26 mouse cellular contexts compared by ENCODE assay signal in the genomic region with DNA sequence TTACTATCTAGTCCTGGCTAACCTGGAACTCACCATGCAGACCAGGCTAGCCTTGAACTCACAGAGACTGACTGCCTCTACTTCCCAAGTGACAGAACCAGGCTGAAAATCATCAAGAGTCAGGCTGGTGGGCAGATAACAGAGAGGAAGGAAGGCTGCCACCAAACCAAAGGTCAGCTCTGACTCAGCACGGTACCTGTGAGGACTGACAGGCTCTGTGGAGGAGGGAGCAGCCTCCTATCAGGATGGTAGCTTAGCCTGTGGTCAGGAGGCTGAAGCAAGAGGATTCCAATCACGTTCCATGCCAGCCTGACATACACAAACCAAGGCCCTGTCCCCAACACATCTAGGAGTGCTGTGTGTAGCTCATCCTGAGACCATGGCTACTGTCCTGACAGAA. TPM values are rescaled to one million over a fixed set of nuclear protein-coding genes. Genes with fewer than 3 reads are reported as not detected.
DNase-seq lines count a peak whose midpoint lies in the region; ATAC-seq and TF ChIP-seq lines count a peak whose summit lies in the region.
"Had no signal": no experiment of that assay in that cellular context is flagged by ENCODE, and none has a peak within 500 bp of the region (broad histone marks: within the 10 kb centered on the region; RNA-seq: fewer than 3 reads in every experiment).

No protein-coding gene starts in this region.

- TF ChIP-seq RAD21 in MEL (IDR thresholded peaks at IDR 0.05; ENCODE audit: low read depth, low read length) = no peak

- no peak overlapping the region for H3K4me3 ChIP-seq in liver, adult 2 months (ENCODE audit: insufficient read depth, low read depth, low read length)
- no peak overlapping the region for H3K4me3 ChIP-seq in liver, postnatal 0 days (ENCODE audit: low read depth, low read length)
- H3K4me3 ChIP-seq in MEL (ENCODE audit: control insufficient read depth in 1 of 2, insufficient read depth in 1 of 2, low read depth in 2 of 2, low read length in 2 of 2) = no peak overlapping the region
- no peak overlapping the region for H3K4me3 ChIP-seq in intestine, postnatal 0 days (ENCODE audit: low read depth, low read length)
- no peak overlapping the region for H3K4me3 ChIP-seq in lung, postnatal 0 days (ENCODE audit: low read depth, low read length)
- H3K4me3 ChIP-seq: embryonic facial prominence, embryonic 10.5 days; embryonic facial prominence, embryonic 13.5 days; erythroblast, embryonic 14.5 days; forebrain, embryonic 12.5 days; forebrain, embryonic 15.5 days; heart, adult 2 months; hindbrain, embryonic 12.5 days; hindbrain, embryonic 15.5 days had no signal

- H3K27me3 ChIP-seq in liver, adult 2 months (ENCODE audit: control insufficient read depth, insufficient read depth, low read length) = no peaks in the 10 kb centered on the region
- no peaks in the 10 kb centered on the region for H3K27me3 ChIP-seq in liver, postnatal 0 days (ENCODE audit: insufficient read depth, low read length)
- H3K27me3 ChIP-seq in MEL (ENCODE audit: control insufficient read depth in 1 of 2, insufficient read depth in 2 of 2, low read length in 2 of 2) = no peaks in the 10 kb centered on the region
- no peaks in the 10 kb centered on the region for H3K27me3 ChIP-seq in intestine, postnatal 0 days (replicated peaks; ENCODE audit: control insufficient read depth, insufficient read depth, low read length)
- no peaks in the 10 kb centered on the region for H3K27me3 ChIP-seq in lung, postnatal 0 days (replicated peaks; ENCODE audit: insufficient read depth, low read length)
- H3K27me3 ChIP-seq: embryonic facial prominence, embryonic 13.5 days; forebrain, embryonic 12.5 days; forebrain, embryonic 15.5 days; hindbrain, embryonic 12.5 days; hindbrain, embryonic 15.5 days; Patski had no signal

- TF ChIP-seq POLR2A in liver, adult 2 months (IDR thresholded peaks at IDR 0.05; ENCODE audit: extremely low read depth, insufficient read depth, low read length) = no peak
- no peak for TF ChIP-seq POLR2A in MEL (IDR thresholded peaks at IDR 0.05; ENCODE audit: control insufficient read depth in 1 of 2, insufficient read depth in 1 of 2, low read depth in 1 of 2, low read length in 2 of 2, poor library complexity in 1 of 2)

- H3K79me2 ChIP-seq in liver, adult 2 months (ENCODE audit: control insufficient read depth, insufficient read depth, low read length) = no peaks in the 10 kb centered on the region
- no peaks in the 10 kb centered on the region; the same call in 1 of the 2 replicates for H3K79me2 ChIP-seq in MEL (ENCODE audit: control insufficient read depth, insufficient read depth, low read length, poor library complexity)

- TF ChIP-seq EP300 in liver, postnatal 0 days (IDR thresholded peaks at IDR 0.05; ENCODE audit: low read depth) = no peak
- no peak for TF ChIP-seq EP300 in MEL (IDR thresholded peaks at IDR 0.05; ENCODE audit: low read depth in 1 of 2, low read length in 2 of 2)
- TF ChIP-seq EP300 in lung, postnatal 0 days (IDR thresholded peaks at IDR 0.05) = no peak

- no peaks in the 10 kb centered on the region for H3K4me1 ChIP-seq in liver, adult 2 months (ENCODE audit: control insufficient read depth, insufficient read depth, low read length)
- H3K4me1 ChIP-seq in liver, postnatal 0 days (ENCODE audit: insufficient read depth) = peaks cover 7% of the 10 kb centered on the region
- H3K4me1 ChIP-seq in MEL (ENCODE audit: control insufficient read depth in 1 of 2, insufficient read depth in 2 of 2, low read length in 2 of 2) = peaks cover 0 to 4% of the 10 kb centered on the region in 2 experiments; a peak in 1 of 4 replicates
- no peaks in the 10 kb centered on the region for H3K4me1 ChIP-seq in intestine, postnatal 0 days (replicated peaks; ENCODE audit: control insufficient read depth, insufficient read depth, low read length)
- H3K4me1 ChIP-seq in lung, postnatal 0 days (ENCODE audit: insufficient read depth, low read depth, low read length) = no peaks in the 10 kb centered on the region

- ATAC-seq in liver, postnatal 0 days = no peak
- peak; percentile 61 for ATAC-seq in intestine, postnatal 0 days
- ATAC-seq in lung, postnatal 0 days = no peak
- ATAC-seq: forebrain, embryonic 15.5 days; Patski had no signal

- H3K36me3 ChIP-seq in liver, adult 2 months (ENCODE audit: control insufficient read depth, insufficient read depth, low read length) = no peaks in the 10 kb centered on the region
- 0 out of 2 replicates have a peak, but pooled peaks cover 2% of the 10 kb centered on the region for H3K36me3 ChIP-seq in liver, postnatal 0 days (replicated peaks; ENCODE audit: insufficient read depth, low read length)
- peaks cover 0 to 3% of the 10 kb centered on the region in 2 experiments; a peak in 2 of 4 replicates for H3K36me3 ChIP-seq in MEL (ENCODE audit: control insufficient read depth in 1 of 2, insufficient read depth in 2 of 2, low read length in 2 of 2)
- H3K36me3 ChIP-seq in intestine, postnatal 0 days (ENCODE audit: control insufficient read depth, insufficient read depth) = no peaks in the 10 kb centered on the region; the same call in 1 of the 2 replicates
- H3K36me3 ChIP-seq in lung, postnatal 0 days (ENCODE audit: insufficient read depth, low read length) = no peaks in the 10 kb centered on the region; the same call in 1 of the 2 replicates
- H3K36me3 ChIP-seq: forebrain, embryonic 15.5 days; hindbrain, embryonic 15.5 days had no signal

- H3K9me3 ChIP-seq in liver, postnatal 0 days (ENCODE audit: low read length) = no peaks in the 10 kb centered on the region
- H3K9me3 ChIP-seq in MEL (replicated peaks; ENCODE audit: insufficient read depth, low read length) = no peaks in the 10 kb centered on the region
- no peaks in the 10 kb centered on the region for H3K9me3 ChIP-seq in intestine, postnatal 0 days (ENCODE audit: control insufficient read depth)
- H3K9me3 ChIP-seq in lung, postnatal 0 days (ENCODE audit: low read length) = no peaks in the 10 kb centered on the region
- H3K9me3 ChIP-seq: embryonic facial prominence, embryonic 10.5 days; embryonic facial prominence, embryonic 13.5 days; forebrain, embryonic 12.5 days; forebrain, embryonic 15.5 days; hindbrain, embryonic 12.5 days; hindbrain, embryonic 15.5 days had no signal

- TF ChIP-seq CTCF in liver, adult 2 months (IDR thresholded peaks at IDR 0.05; ENCODE audit: low read depth, low read length) = no peak
- no peak for TF ChIP-seq CTCF in liver, postnatal 0 days (IDR thresholded peaks at IDR 0.05; ENCODE audit: low read depth)
- TF ChIP-seq CTCF in MEL (IDR thresholded peaks at IDR 0.05 in 2 of 3, conservative IDR thresholded peaks at IDR 0.05 in 1 of 3; ENCODE audit: control insufficient read depth in 1 of 3, insufficient read depth in 1 of 3, low read depth in 2 of 3, low read length in 3 of 3, poor library complexity in 1 of 3, severe bottlenecking in 1 of 3) = no peak
- no peak for TF ChIP-seq CTCF in intestine, postnatal 0 days (IDR thresholded peaks at IDR 0.05; ENCODE audit: low read depth)
- no peak for TF ChIP-seq CTCF in lung, postnatal 0 days (IDR thresholded peaks at IDR 0.05)

- H3K4me2 ChIP-seq in liver, postnatal 0 days (ENCODE audit: low read depth, low read length) = no peak overlapping the region
- no peak overlapping the region for H3K4me2 ChIP-seq in intestine, postnatal 0 days (replicated peaks; ENCODE audit: low read depth)
- no peak overlapping the region for H3K4me2 ChIP-seq in lung, postnatal 0 days (replicated peaks; ENCODE audit: low read depth, low read length)
- H3K4me2 ChIP-seq: embryonic facial prominence, embryonic 13.5 days; forebrain, embryonic 12.5 days; forebrain, embryonic 15.5 days; heart, embryonic 11.5 days; hindbrain, embryonic 12.5 days; hindbrain, embryonic 15.5 days had no signal

- peak; percentile 10 for DNase-seq in liver, adult 2 months (ENCODE audit: extremely low read depth, low read depth, low spot score)
- DNase-seq in liver, postnatal 0 days = no peak
- peak; percentile 85 for DNase-seq in 416B (ENCODE audit: low read depth)
- DNase-seq in MEL (ENCODE audit: low read depth, low spot score) = peak; percentile 18
- DNase-seq in lung, postnatal 0 days (ENCODE audit: low spot score) = no peak
- DNase-seq in cerebellum, adult 9-10 months = no peak
- DNase-seq in left cerebral cortex, adult 11 months (ENCODE audit: low spot score) = no peak
- DNase-seq: adrenal gland, postnatal 10 days; adrenal gland, postnatal 36 days; cerebellum, adult 11 months; cerebellum, adult 2 months; cerebellum, postnatal 10 days; cerebellum, postnatal 36 days; embryo, embryonic 11 days; gastrocnemius, postnatal 25 days; heart, adult 2 months had no signal

- 38% methylated on average over 2 of the region's 2 CpGs for WGBS in liver, adult 2 months
- WGBS in liver, postnatal 0 days (ENCODE audit: insufficient replicate concordance) = 42% methylated on average over 2 of the region's 2 CpGs
- WGBS in intestine, postnatal 0 days = 45% methylated on average over 2 of the region's 2 CpGs
- WGBS in lung, postnatal 0 days = 75% methylated on average over 2 of the region's 2 CpGs

- H3K27ac ChIP-seq in liver, adult 2 months (replicated peaks; ENCODE audit: insufficient read depth, low read depth, low read length) = no peak overlapping the region
- no peak overlapping the region for H3K27ac ChIP-seq in liver, postnatal 0 days (ENCODE audit: low read depth)
- H3K27ac ChIP-seq in MEL (ENCODE audit: control insufficient read depth, low read depth, low read length) = no peak overlapping the region
- no peak overlapping the region for H3K27ac ChIP-seq in intestine, postnatal 0 days (ENCODE audit: low read depth, low read length)
- H3K27ac ChIP-seq in lung, postnatal 0 days (ENCODE audit: low read length) = no peak overlapping the region
- H3K27ac ChIP-seq: embryonic facial prominence, embryonic 10.5 days; embryonic facial prominence, embryonic 13.5 days; forebrain, embryonic 12.5 days; forebrain, embryonic 15.5 days; heart, adult 2 months; hindbrain, embryonic 12.5 days; hindbrain, embryonic 15.5 days had no signal

- no peak overlapping the region for H3K9ac ChIP-seq in liver, adult 2 months (ENCODE audit: low read depth, low read length)
- H3K9ac ChIP-seq in liver, postnatal 0 days (replicated peaks) = no peak overlapping the region
- H3K9ac ChIP-seq in MEL (ENCODE audit: control insufficient read depth, low read depth, low read length, poor library complexity, severe bottlenecking) = no peak overlapping the region
- no peak overlapping the region for H3K9ac ChIP-seq in intestine, postnatal 0 days (ENCODE audit: low read depth, low read length)
- H3K9ac ChIP-seq in lung, postnatal 0 days (replicated peaks; ENCODE audit: low read depth) = no peak overlapping the region
- H3K9ac ChIP-seq: embryonic facial prominence, embryonic 13.5 days; forebrain, embryonic 12.5 days; forebrain, embryonic 15.5 days; hindbrain, embryonic 12.5 days; hindbrain, embryonic 15.5 days had no signal

RNA-seq across cellular contexts. Expression of gene Mad1l1, which starts 54.3 kb away (rescaled TPM):
- 6.4 and 6.7 TPM in 2 replicates for total RNA-seq in liver, adult 2 months (2014; rRNA removed)
- 13.0 and 14.4 TPM in 2 replicates for polyA plus RNA-seq in liver, adult 2 months (2012; rRNA removed)
- 16.4 and 17.0 TPM in 2 replicates for polyA plus RNA-seq in liver, postnatal 0 days (2015; fragmentation: Nextera tagmentation; extraction: Ambion mirVana)
- total RNA-seq in MEL (2012; rRNA removed) = 37.4 and 40.5 TPM in 2 replicates
- 10 to 100 TPM in 1 of 2 experiments, not detected in 1; 65.2 TPM for polyA plus RNA-seq in MEL (2012; ENCODE audit: insufficient read depth in 1 of 2, insufficient read length in 2 of 2, low read depth in 1 of 2, low replicate concordance in 2 of 2, missing spikeins in 1 of 2)
- polyA plus RNA-seq in intestine, postnatal 0 days (2015; fragmentation: Nextera tagmentation; extraction: Ambion mirVana) = 10.3 and 11.1 TPM in 2 replicates
- 18.4 and 19.0 TPM in 2 replicates for polyA plus RNA-seq in lung, postnatal 0 days (2015; fragmentation: Nextera tagmentation; extraction: Ambion mirVana)

RNA-seq across cellular contexts. Expression of gene Nudt1, which starts 54.4 kb away (rescaled TPM):
- 20.7 and 25.3 TPM in 2 replicates for total RNA-seq in liver, adult 2 months (2014; rRNA removed)
- 15.8 and 20.2 TPM in 2 replicates for polyA plus RNA-seq in liver, adult 2 months (2012; rRNA removed)
- 18.1 and 18.6 TPM in 2 replicates for polyA plus RNA-seq in liver, postnatal 0 days (2015; fragmentation: Nextera tagmentation; extraction: Ambion mirVana)
- 64.1 and 69.6 TPM in 2 replicates for total RNA-seq in MEL (2012; rRNA removed)
- polyA plus RNA-seq in MEL (2012; ENCODE audit: insufficient read depth in 1 of 2, insufficient read length in 2 of 2, low read depth in 1 of 2, low replicate concordance in 2 of 2, missing spikeins in 1 of 2) = 10 to 100 TPM in 1 of 2 experiments, not detected in 1; 77.2 TPM
- 28.9 and 34.7 TPM in 2 replicates for polyA plus RNA-seq in intestine, postnatal 0 days (2015; fragmentation: Nextera tagmentation; extraction: Ambion mirVana)
- polyA plus RNA-seq in lung, postnatal 0 days (2015; fragmentation: Nextera tagmentation; extraction: Ambion mirVana) = 17.9 and 19.4 TPM in 2 replicates

Comparison
In these comparisons a context has a peak if more than half of its experiments do, and no peak if none do; other contexts are left out.
1. DNase-seq: peak in liver, adult 2 months (single experiment), 416B (single experiment) and MEL (single experiment); none in liver, postnatal 0 days (single experiment), lung, postnatal 0 days (single experiment), cerebellum, adult 9-10 months (single experiment) and left cerebral cortex, adult 11 months (single experiment).